Comparison of ENCODE assay signal across 9 mouse cellular contexts in the genomic region with DNA sequence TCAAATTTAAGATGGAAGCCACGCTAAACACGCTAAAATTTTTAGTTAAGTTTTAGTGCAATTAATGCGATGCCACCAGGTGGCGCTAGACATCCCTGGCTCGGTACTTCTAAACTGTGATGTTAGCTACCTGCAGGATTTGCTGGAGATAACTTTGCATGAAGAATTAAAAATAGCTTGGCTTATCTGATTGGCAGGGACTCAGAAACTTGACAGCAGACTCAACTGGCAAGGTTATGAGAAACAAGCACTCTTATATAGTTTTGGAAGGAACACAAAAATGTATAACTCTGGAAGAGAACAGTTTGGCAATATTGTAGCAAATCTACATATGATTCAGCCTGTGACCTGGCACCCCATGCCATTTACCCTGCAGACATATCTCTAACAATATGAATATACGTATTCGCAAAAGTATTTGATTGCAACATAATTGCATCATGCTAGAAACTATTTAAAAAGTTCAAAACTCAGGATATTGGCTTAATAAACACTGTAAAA. TPM values are rescaled to one million over a fixed set of nuclear protein-coding genes. Genes with fewer than 3 reads are reported as not detected.
DNase-seq lines count a peak whose midpoint lies in the region; ATAC-seq and TF ChIP-seq lines count a peak whose summit lies in the region.
"Had no signal": no experiment of that assay in that cellular context is flagged by ENCODE, and none has a peak within 500 bp of the region (broad histone marks: within the 10 kb centered on the region; RNA-seq: fewer than 3 reads in every experiment).

No protein-coding gene starts in this region.

- H3K9ac ChIP-seq in midbrain, embryonic 15.5 days, result no peak overlapping the region
- no peak overlapping the region for H3K9ac ChIP-seq in heart, postnatal 0 days (replicated peaks; ENCODE audit: low read depth, low read length)
- no peak overlapping the region for H3K9ac ChIP-seq in stomach, postnatal 0 days (ENCODE audit: low read length)
- H3K9ac ChIP-seq: stomach, embryonic 15.5 days had no signal

- peak; percentile 76 for TF ChIP-seq CTCF in heart, postnatal 0 days (IDR thresholded peaks at IDR 0.05; ENCODE audit: low read depth)
- TF ChIP-seq CTCF in stomach, postnatal 0 days (IDR thresholded peaks at IDR 0.05; ENCODE audit: low read depth), result peak; percentile 89

- H3K4me1 ChIP-seq in midbrain, embryonic 10.5 days, result no peaks in the 10 kb centered on the region
- no peaks in the 10 kb centered on the region for H3K4me1 ChIP-seq in midbrain, embryonic 15.5 days
- peaks cover 10% of the 10 kb centered on the region for H3K4me1 ChIP-seq in heart, postnatal 0 days (ENCODE audit: control insufficient read depth, insufficient read depth)
- peaks cover 50% of the 10 kb centered on the region for H3K4me1 ChIP-seq in megakaryocyte, embryonic 14.5 days
- no peaks in the 10 kb centered on the region for H3K4me1 ChIP-seq in stomach, postnatal 0 days (replicated peaks; ENCODE audit: control insufficient read depth, insufficient read depth)
- H3K4me1 ChIP-seq: stomach, embryonic 15.5 days had no signal

- H3K27ac ChIP-seq in midbrain, embryonic 10.5 days (replicated peaks), result no peak overlapping the region
- no peak overlapping the region for H3K27ac ChIP-seq in midbrain, embryonic 15.5 days
- peak overlapping the region; percentile 36 for H3K27ac ChIP-seq in heart, postnatal 0 days (ENCODE audit: low read depth)
- H3K27ac ChIP-seq in stomach, postnatal 0 days (replicated peaks), result 0 out of 2 replicates have a peak overlapping the region, but pooled peaks have one; percentile 56

- H3K4me2 ChIP-seq in midbrain, embryonic 15.5 days, result no peak overlapping the region
- H3K4me2 ChIP-seq in heart, postnatal 0 days (ENCODE audit: low read depth, low read length), result peak overlapping the region; percentile 21; the same call in 1 of the 2 replicates
- no peak overlapping the region for H3K4me2 ChIP-seq in stomach, postnatal 0 days (replicated peaks; ENCODE audit: low read depth)
- H3K4me2 ChIP-seq: stomach, embryonic 15.5 days had no signal

- no peaks in the 10 kb centered on the region for H3K36me3 ChIP-seq in midbrain, embryonic 10.5 days
- H3K36me3 ChIP-seq in midbrain, embryonic 15.5 days (replicated peaks), result no peaks in the 10 kb centered on the region
- no peaks in the 10 kb centered on the region for H3K36me3 ChIP-seq in heart, postnatal 0 days (replicated peaks; ENCODE audit: control insufficient read depth, insufficient read depth, low read length)
- peaks cover 5% of the 10 kb centered on the region for H3K36me3 ChIP-seq in megakaryocyte, embryonic 14.5 days (replicated peaks; ENCODE audit: low read length)
- no peaks in the 10 kb centered on the region for H3K36me3 ChIP-seq in stomach, postnatal 0 days (ENCODE audit: control insufficient read depth, insufficient read depth, low read length)
- H3K36me3 ChIP-seq: stomach, embryonic 15.5 days had no signal

- H3K27me3 ChIP-seq in midbrain, embryonic 10.5 days (ENCODE audit: low read depth, poor library complexity, severe bottlenecking), result no peaks in the 10 kb centered on the region
- no peaks in the 10 kb centered on the region for H3K27me3 ChIP-seq in midbrain, embryonic 15.5 days (replicated peaks)
- no peaks in the 10 kb centered on the region for H3K27me3 ChIP-seq in heart, postnatal 0 days (ENCODE audit: control insufficient read depth, insufficient read depth, low read length)
- no peaks in the 10 kb centered on the region for H3K27me3 ChIP-seq in megakaryocyte, embryonic 14.5 days (replicated peaks)
- no peaks in the 10 kb centered on the region for H3K27me3 ChIP-seq in stomach, postnatal 0 days (ENCODE audit: control insufficient read depth, insufficient read depth, low read length)
- H3K27me3 ChIP-seq: stomach, embryonic 15.5 days had no signal

- no peak overlapping the region for H3K4me3 ChIP-seq in midbrain, embryonic 10.5 days
- no peak overlapping the region for H3K4me3 ChIP-seq in midbrain, embryonic 15.5 days
- no peak overlapping the region for H3K4me3 ChIP-seq in heart, postnatal 0 days (ENCODE audit: low read depth, low read length)
- peak overlapping the region; percentile 1 for H3K4me3 ChIP-seq in megakaryocyte, embryonic 14.5 days (replicated peaks)
- no peak overlapping the region for H3K4me3 ChIP-seq in stomach, postnatal 0 days (ENCODE audit: low read depth, low read length)
- H3K4me3 ChIP-seq: stomach, embryonic 15.5 days had no signal

- DNase-seq in midbrain, embryonic 10.5 days (ENCODE audit: low spot score), result peak; percentile 55
- peak; percentile 62 to 66 for DNase-seq in adrenal gland, adult 18-20 months (ENCODE audit: low spot score in 2 of 2)
- DNase-seq in embryo, embryonic 11 days, result peak; percentile 76
- DNase-seq in heart, postnatal 0 days (ENCODE audit: low spot score), result no peak
- DNase-seq in layer of hippocampus, postnatal 14 days (ENCODE audit: low spot score in 2 of 2), result peak; percentile 16 to 34
- DNase-seq in stomach, postnatal 0 days (ENCODE audit: low spot score), result peak; percentile 71

- ATAC-seq in midbrain, embryonic 15.5 days (replicated peaks), result no peak
- peak; percentile 18; the same call in 1 of the 2 replicates for ATAC-seq in heart, postnatal 0 days (ENCODE audit: insufficient read depth, low read depth)
- peak; percentile 47; the same call in 1 of the 2 replicates for ATAC-seq in stomach, postnatal 0 days (ENCODE audit: low FRiP score, low TSS enrichment)

- no peaks in the 10 kb centered on the region for H3K9me3 ChIP-seq in midbrain, embryonic 10.5 days (replicated peaks)
- H3K9me3 ChIP-seq in midbrain, embryonic 15.5 days, result no peaks in the 10 kb centered on the region
- H3K9me3 ChIP-seq in heart, postnatal 0 days (replicated peaks; ENCODE audit: control insufficient read depth, low read length), result no peaks in the 10 kb centered on the region
- no peaks in the 10 kb centered on the region for H3K9me3 ChIP-seq in megakaryocyte, embryonic 14.5 days
- no peaks in the 10 kb centered on the region for H3K9me3 ChIP-seq in stomach, postnatal 0 days (ENCODE audit: control insufficient read depth, low read length)
- H3K9me3 ChIP-seq: stomach, embryonic 15.5 days had no signal

- TF ChIP-seq EP300 in heart, postnatal 0 days (IDR thresholded peaks at IDR 0.05; ENCODE audit: low read depth), result no peak
- no peak for TF ChIP-seq EP300 in stomach, postnatal 0 days (optimal IDR thresholded peaks at IDR 0.05)

- 38% methylated on average over 7 of the region's 7 CpGs for WGBS in midbrain, embryonic 10.5 days
- 33% methylated on average over 7 of the region's 7 CpGs for WGBS in midbrain, embryonic 15.5 days
- WGBS in heart, postnatal 0 days, result 29% methylated on average over 7 of the region's 7 CpGs
- 23% methylated on average over 7 of the region's 7 CpGs for WGBS in stomach, postnatal 0 days

RNA-seq across cellular contexts. Expression of a gene that starts 32.9 kb away (rescaled TPM):
- polyA plus RNA-seq in midbrain, embryonic 10.5 days (2016; fragmentation: Nextera tagmentation; extraction: Ambion mirVana), result 10.5 and 13.6 TPM in 2 replicates
- 33.1 and 34.3 TPM in 2 replicates for polyA plus RNA-seq in midbrain, embryonic 15.5 days (2015; fragmentation: Nextera tagmentation; extraction: Ambion mirVana)
- 1 to 10 TPM; 5.7 to 6.5 TPM for total RNA-seq in adrenal gland, adult 18-20 months (2021)
- total RNA-seq in heart, postnatal 0 days (2014; rRNA removed; ENCODE audit: low replicate concordance), result 8.0 and 10.0 TPM in 2 replicates
- polyA plus RNA-seq in heart, postnatal 0 days (2015; fragmentation: Nextera tagmentation; extraction: Ambion mirVana), result 13.5 and 14.6 TPM in 2 replicates
- 1 to 10 TPM; 7.5 to 8.9 TPM for total RNA-seq in layer of hippocampus, postnatal 14 days (2021)
- polyA plus RNA-seq in megakaryocyte, embryonic 14.5 days (2012; ENCODE audit: insufficient read depth, low replicate concordance), result 4.6 and 9.8 TPM in 2 replicates
- 11.1 and 11.2 TPM in 2 replicates for polyA plus RNA-seq in stomach, postnatal 0 days (2015; fragmentation: Nextera tagmentation; extraction: Ambion mirVana)

RNA-seq across cellular contexts. Expression of a gene that starts 33.1 kb away (rescaled TPM):
- polyA plus RNA-seq in midbrain, embryonic 10.5 days (2016; fragmentation: Nextera tagmentation; extraction: Ambion mirVana), result 14.0 TPM in 2 replicates
- 9.4 and 11.8 TPM in 2 replicates for polyA plus RNA-seq in midbrain, embryonic 15.5 days (2015; fragmentation: Nextera tagmentation; extraction: Ambion mirVana)
- 10 to 100 TPM; 29.3 to 36.4 TPM for total RNA-seq in adrenal gland, adult 18-20 months (2021)
- 45.6 and 75.5 TPM in 2 replicates for total RNA-seq in heart, postnatal 0 days (2014; rRNA removed; ENCODE audit: low replicate concordance)
- 75.8 and 78.3 TPM in 2 replicates for polyA plus RNA-seq in heart, postnatal 0 days (2015; fragmentation: Nextera tagmentation; extraction: Ambion mirVana)
- total RNA-seq in layer of hippocampus, postnatal 14 days (2021), result 1 to 10 TPM; 6.9 to 7.7 TPM
- polyA plus RNA-seq in megakaryocyte, embryonic 14.5 days (2012; ENCODE audit: insufficient read depth, low replicate concordance), result 21.9 and 94.2 TPM in 2 replicates
- 95.8 and 113 TPM in 2 replicates for polyA plus RNA-seq in stomach, postnatal 0 days (2015; fragmentation: Nextera tagmentation; extraction: Ambion mirVana)

RNA-seq across cellular contexts. Expression of a gene that starts 51.7 kb away (rescaled TPM):
- 8.4 and 9.6 TPM in 2 replicates for polyA plus RNA-seq in midbrain, embryonic 10.5 days (2016; fragmentation: Nextera tagmentation; extraction: Ambion mirVana)
- 8.4 and 8.8 TPM in 2 replicates for polyA plus RNA-seq in midbrain, embryonic 15.5 days (2015; fragmentation: Nextera tagmentation; extraction: Ambion mirVana)
- total RNA-seq in adrenal gland, adult 18-20 months (2021), result 1 to 10 TPM; 3.1 to 4.0 TPM
- total RNA-seq in heart, postnatal 0 days (2014; rRNA removed; ENCODE audit: low replicate concordance), result not detected in 2 replicates
- polyA plus RNA-seq in heart, postnatal 0 days (2015; fragmentation: Nextera tagmentation; extraction: Ambion mirVana), result 1.1 and 2.5 TPM in 2 replicates
- total RNA-seq in layer of hippocampus, postnatal 14 days (2021), result 1 to 10 TPM; 2.6 to 2.9 TPM
- polyA plus RNA-seq in megakaryocyte, embryonic 14.5 days (2012; ENCODE audit: insufficient read depth, low replicate concordance), result not detected in 2 replicates
- polyA plus RNA-seq in stomach, postnatal 0 days (2015; fragmentation: Nextera tagmentation; extraction: Ambion mirVana), result 3.7 and 3.8 TPM in 2 replicates

RNA-seq across cellular contexts. Expression of a gene that starts 59.3 kb away (rescaled TPM):
- 138 and 161 TPM in 2 replicates for polyA plus RNA-seq in midbrain, embryonic 10.5 days (2016; fragmentation: Nextera tagmentation; extraction: Ambion mirVana)
- 205 and 216 TPM in 2 replicates for polyA plus RNA-seq in midbrain, embryonic 15.5 days (2015; fragmentation: Nextera tagmentation; extraction: Ambion mirVana)
- 10 to 100 TPM; 51.7 to 53.5 TPM for total RNA-seq in adrenal gland, adult 18-20 months (2021)
- total RNA-seq in heart, postnatal 0 days (2014; rRNA removed; ENCODE audit: low replicate concordance), result 80.2 and 82.0 TPM in 2 replicates
- 47.7 and 48.8 TPM in 2 replicates for polyA plus RNA-seq in heart, postnatal 0 days (2015; fragmentation: Nextera tagmentation; extraction: Ambion mirVana)
- total RNA-seq in layer of hippocampus, postnatal 14 days (2021), result 100 to 1,000 TPM; 129 to 135 TPM
- 18.5 and 37.8 TPM in 2 replicates for polyA plus RNA-seq in megakaryocyte, embryonic 14.5 days (2012; ENCODE audit: insufficient read depth, low replicate concordance)
- polyA plus RNA-seq in stomach, postnatal 0 days (2015; fragmentation: Nextera tagmentation; extraction: Ambion mirVana), result 39.1 and 41.6 TPM in 2 replicates

Comparison
In these comparisons a context has a peak if more than half of its experiments do, and no peak if none do; other contexts are left out.
1. H3K27ac ChIP-seq: peak in heart, postnatal 0 days (single experiment) and stomach, postnatal 0 days (single experiment); none in midbrain, embryonic 10.5 days (single experiment) and midbrain, embryonic 15.5 days (single experiment).